Mouse (Mus musculus): ENCODE measurements at regions not wholly inside any gene's neighbourhood (a gene's known extent, or its start where the extent isn't known, plus 50 kb on each side); places are given as distances from the start of the nearest gene placed in this dataset.
"Not testable (repeated sequence)": the region's sequence is repeated elsewhere in the genome, so short reads cannot be mapped to it uniquely, and the experiment has no call there.

DNA sequence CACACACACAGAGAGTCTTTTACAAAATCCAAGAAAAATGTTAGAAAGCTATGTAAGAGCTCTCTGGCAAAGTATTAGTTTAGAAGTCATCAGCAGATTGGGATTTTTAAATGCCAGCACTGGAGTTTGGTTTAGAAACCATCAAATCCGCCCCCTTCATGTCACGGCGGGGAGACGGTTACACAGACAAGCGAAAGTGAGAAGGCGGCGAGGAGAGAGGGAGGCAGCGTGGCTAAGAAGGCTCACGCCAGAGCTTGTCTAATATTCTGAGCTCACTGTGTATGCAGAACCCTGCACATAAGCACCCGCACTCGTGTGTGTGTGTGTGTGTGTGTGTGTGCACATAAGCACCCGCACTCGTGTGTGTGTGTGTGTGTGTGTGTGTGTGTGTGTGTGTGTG, 248.6 kb downstream of the Diras2 start:
- TF ChIP-seq GATA1 (IDR thresholded peaks at IDR 0.05; ENCODE audit: low read length) = no peak
- TF ChIP-seq TAL1 (IDR thresholded peaks at IDR 0.05; ENCODE audit: low read length) = no peak
- no peaks in the 10 kb centered on the region for H3K9me3 ChIP-seq (ENCODE audit: control insufficient read depth, low read length)
- no peaks in the 10 kb centered on the region for H3K27me3 ChIP-seq (ENCODE audit: control insufficient read depth)
- no peaks in the 10 kb centered on the region for H3K4me1 ChIP-seq (ENCODE audit: control insufficient read depth)
- H3K36me3 ChIP-seq (ENCODE audit: control insufficient read depth) = no peaks in the 10 kb centered on the region
- H3K4me3 ChIP-seq (replicated peaks) = no peak overlapping the region

DNA sequence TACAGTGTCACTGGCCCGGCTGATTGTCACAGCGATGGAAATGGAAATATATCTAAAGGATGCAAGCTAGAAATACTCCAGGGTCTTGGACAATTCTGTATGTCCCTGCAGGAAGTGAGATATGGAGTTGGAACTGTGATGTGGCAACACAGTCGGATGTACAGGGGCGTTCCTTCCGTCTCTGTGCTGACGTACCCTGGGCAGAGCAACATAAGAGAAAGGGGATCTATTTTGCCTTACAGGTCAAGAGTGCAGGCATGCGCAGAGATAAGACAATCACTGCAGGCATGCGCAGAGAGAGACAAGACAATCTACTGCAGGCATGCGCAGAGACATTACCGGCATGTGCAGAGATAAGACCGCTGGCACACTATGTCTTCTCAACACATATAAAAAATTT, 247.6 kb downstream of the Diras2 start:
- H3K4me1 ChIP-seq (ENCODE audit: control insufficient read depth) = no peaks in the 10 kb centered on the region
- H3K4me3 ChIP-seq (replicated peaks) = no peak overlapping the region
- H3K9me3 ChIP-seq (ENCODE audit: control insufficient read depth, low read length) = no peaks in the 10 kb centered on the region
- no peaks in the 10 kb centered on the region for H3K36me3 ChIP-seq (ENCODE audit: control insufficient read depth)
- TF ChIP-seq GATA1 (IDR thresholded peaks at IDR 0.05; ENCODE audit: low read length) (no peak), TAL1 (IDR thresholded peaks at IDR 0.05; ENCODE audit: low read length) (no peak)
- H3K27me3 ChIP-seq (ENCODE audit: control insufficient read depth) = no peaks in the 10 kb centered on the region

DNA sequence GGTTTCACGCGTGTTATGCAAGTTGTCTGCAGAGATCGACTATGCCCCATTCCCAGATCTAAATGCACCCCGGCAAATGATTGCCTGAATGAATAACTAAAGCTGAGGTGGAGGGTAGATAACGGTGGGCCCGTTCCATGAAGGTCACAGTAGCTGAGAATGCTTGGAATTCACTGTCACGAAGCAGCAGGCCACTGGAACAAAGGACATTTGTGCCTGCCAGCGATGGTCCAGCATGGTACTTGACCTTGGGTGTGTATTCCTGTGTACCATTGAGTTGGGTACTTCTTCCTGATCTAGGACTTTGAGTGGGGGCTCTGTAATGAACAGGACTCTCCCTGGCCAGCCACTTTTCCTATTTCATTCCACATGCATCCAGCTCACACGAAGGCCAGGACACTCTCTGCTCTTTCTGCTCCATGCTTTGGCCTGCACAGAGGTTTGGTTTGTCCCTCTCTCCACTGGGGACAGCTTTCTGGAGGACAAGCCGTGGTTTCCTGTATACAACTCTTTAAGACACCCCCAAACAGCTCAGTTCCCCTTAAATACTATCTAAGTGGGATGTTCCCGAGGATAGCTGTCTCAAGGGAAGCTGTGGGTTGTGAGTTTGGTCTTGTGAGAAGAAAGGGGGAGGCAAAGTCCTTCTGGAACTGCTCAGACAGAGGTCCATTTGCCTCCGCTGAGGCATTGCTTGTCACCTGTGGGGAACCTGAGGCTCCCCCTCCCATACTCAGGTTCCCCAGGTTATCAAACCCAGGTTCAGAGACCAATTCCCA, 246.9 kb downstream of the Diras2 start:
- Histone ChIP-seq H3K27me3 (ENCODE audit: control insufficient read depth) (no peaks in the 10 kb centered on the region), H3K36me3 (ENCODE audit: control insufficient read depth) (no peaks in the 10 kb centered on the region), H3K4me1 (ENCODE audit: control insufficient read depth) (no peaks in the 10 kb centered on the region), H3K4me3 (replicated peaks) (no peak overlapping the region), H3K9me3 (ENCODE audit: control insufficient read depth, low read length) (no peaks in the 10 kb centered on the region)
- no peak for TF ChIP-seq GATA1 (IDR thresholded peaks at IDR 0.05; ENCODE audit: low read length)
- TF ChIP-seq TAL1 (IDR thresholded peaks at IDR 0.05; ENCODE audit: low read length) = no peak

DNA sequence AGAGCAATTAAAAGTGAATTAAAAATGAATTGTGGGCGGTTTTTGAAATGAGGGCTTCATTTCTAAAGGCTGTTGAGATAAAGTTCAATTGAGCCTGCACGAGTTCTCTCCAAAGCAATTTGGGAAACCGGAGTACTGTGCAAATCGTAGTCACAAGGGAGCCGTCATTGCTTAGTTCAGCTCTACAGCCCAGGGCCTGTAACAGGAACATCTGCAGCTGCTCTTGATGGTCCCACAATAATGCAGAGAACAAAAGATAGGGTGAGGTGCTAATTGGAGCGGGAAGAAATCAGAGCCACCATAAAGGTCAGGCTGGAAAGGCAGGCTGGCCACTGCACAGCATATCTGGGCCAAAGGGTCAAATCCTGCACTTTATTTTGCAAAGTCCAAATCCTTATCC, 242.7 kb downstream of the Diras2 start:
- Histone ChIP-seq H3K9me3 (ENCODE audit: control insufficient read depth, low read length) (no peaks in the 10 kb centered on the region), H3K27me3 (ENCODE audit: control insufficient read depth) (no peaks in the 10 kb centered on the region), H3K4me1 (ENCODE audit: control insufficient read depth) (no peaks in the 10 kb centered on the region), H3K4me3 (replicated peaks) (no peak overlapping the region), H3K36me3 (ENCODE audit: control insufficient read depth) (no peaks in the 10 kb centered on the region)
- TF ChIP-seq TAL1 (IDR thresholded peaks at IDR 0.05; ENCODE audit: low read length) = no peak
- TF ChIP-seq GATA1 (IDR thresholded peaks at IDR 0.05; ENCODE audit: low read length) = no peak

DNA sequence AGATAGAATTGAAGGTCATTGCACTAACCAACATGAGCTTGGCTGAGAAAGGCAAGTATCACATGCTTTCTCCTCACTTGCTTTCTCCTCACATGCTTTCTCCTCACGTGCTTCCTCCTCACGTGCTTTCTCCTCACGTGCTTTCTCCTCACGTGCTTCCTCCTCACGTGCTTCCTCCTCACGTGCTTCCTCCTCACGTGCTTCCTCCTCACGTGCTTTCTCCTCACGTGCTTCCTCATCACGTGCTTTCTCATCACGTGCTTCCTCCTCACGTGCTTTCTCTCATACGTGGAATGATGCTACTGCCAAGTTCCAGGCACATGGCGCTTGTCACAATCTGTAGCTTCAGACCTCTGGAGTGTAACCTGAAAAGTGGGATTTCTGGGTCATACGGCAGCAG, 235.2 kb downstream of the Diras2 start:
- no peaks in the 10 kb centered on the region for H3K36me3 ChIP-seq (ENCODE audit: control insufficient read depth)
- TF ChIP-seq TAL1 (IDR thresholded peaks at IDR 0.05; ENCODE audit: low read length) (no peak), GATA1 (IDR thresholded peaks at IDR 0.05; ENCODE audit: low read length) (no peak)
- H3K9me3 ChIP-seq (ENCODE audit: control insufficient read depth, low read length) = no peaks in the 10 kb centered on the region
- H3K4me1 ChIP-seq (ENCODE audit: control insufficient read depth) = no peaks in the 10 kb centered on the region
- H3K4me3 ChIP-seq (replicated peaks) = no peak overlapping the region
- no peaks in the 10 kb centered on the region for H3K27me3 ChIP-seq (ENCODE audit: control insufficient read depth)

DNA sequence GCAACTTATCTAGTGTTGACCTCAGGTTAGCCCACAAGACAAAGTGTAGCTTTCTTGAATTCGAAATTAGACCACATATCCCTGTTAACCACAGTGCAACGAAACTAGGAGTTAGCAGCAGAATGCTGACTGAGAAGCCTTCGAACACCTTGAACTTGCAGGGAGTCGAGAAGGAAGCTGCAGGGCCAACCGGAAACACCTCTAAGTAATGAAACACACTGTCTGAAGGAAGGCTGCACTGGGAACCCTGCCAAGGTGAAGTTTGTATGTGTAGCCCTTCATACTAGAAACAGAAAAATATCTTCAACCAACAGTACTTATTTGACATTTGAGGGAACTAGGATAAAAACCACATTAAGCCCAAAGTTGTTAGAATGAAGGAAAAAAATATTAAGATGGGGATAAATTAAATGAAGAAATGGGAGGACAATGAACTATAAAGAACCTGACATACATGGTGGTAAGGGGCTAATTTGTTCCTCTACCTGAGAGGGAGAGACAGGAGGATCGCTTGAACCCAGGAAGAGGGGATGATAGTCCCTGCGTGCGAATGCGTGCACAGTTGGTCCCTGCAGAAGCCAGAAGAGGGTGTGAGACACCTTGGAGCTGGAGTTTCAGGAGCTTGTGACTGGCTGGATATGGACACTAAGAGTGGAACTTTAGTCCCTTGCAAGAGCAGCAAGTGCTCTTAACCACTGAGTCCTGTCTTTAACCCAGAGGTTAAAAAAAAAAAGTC, 234.4 kb downstream of the Diras2 start:
- H3K9me3 ChIP-seq (ENCODE audit: control insufficient read depth, low read length) = no peaks in the 10 kb centered on the region
- H3K4me1 ChIP-seq (ENCODE audit: control insufficient read depth) = no peaks in the 10 kb centered on the region
- H3K27me3 ChIP-seq (ENCODE audit: control insufficient read depth) = no peaks in the 10 kb centered on the region
- H3K36me3 ChIP-seq (ENCODE audit: control insufficient read depth) = no peaks in the 10 kb centered on the region
- TF ChIP-seq TAL1 (IDR thresholded peaks at IDR 0.05; ENCODE audit: low read length) (no peak), GATA1 (IDR thresholded peaks at IDR 0.05; ENCODE audit: low read length) (no peak)
- no peak overlapping the region for H3K4me3 ChIP-seq (replicated peaks)

DNA sequence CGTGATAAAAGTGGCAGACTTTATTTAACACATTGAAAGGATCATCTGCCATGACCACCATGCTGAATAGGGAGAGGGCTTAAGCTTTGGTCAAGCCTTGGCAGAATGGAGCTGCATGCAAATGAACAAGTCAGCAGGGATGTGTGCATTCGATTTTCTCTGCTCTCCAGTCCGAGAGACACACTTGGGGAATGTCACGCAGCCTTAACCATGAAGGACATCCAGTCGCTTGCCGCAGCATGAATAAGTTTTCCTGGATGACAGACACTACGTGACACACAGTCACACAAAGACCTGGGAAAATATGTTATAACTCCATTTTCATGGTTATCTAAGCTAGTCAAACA, 233.8 kb downstream of the Diras2 start:
- Histone ChIP-seq H3K4me3 (replicated peaks) (no peak overlapping the region), H3K27me3 (ENCODE audit: control insufficient read depth) (no peaks in the 10 kb centered on the region), H3K4me1 (ENCODE audit: control insufficient read depth) (no peaks in the 10 kb centered on the region), H3K36me3 (ENCODE audit: control insufficient read depth) (no peaks in the 10 kb centered on the region), H3K9me3 (ENCODE audit: control insufficient read depth, low read length) (no peaks in the 10 kb centered on the region)
- TF ChIP-seq TAL1 (IDR thresholded peaks at IDR 0.05; ENCODE audit: low read length) (no peak), GATA1 (IDR thresholded peaks at IDR 0.05; ENCODE audit: low read length) (no peak)

DNA sequence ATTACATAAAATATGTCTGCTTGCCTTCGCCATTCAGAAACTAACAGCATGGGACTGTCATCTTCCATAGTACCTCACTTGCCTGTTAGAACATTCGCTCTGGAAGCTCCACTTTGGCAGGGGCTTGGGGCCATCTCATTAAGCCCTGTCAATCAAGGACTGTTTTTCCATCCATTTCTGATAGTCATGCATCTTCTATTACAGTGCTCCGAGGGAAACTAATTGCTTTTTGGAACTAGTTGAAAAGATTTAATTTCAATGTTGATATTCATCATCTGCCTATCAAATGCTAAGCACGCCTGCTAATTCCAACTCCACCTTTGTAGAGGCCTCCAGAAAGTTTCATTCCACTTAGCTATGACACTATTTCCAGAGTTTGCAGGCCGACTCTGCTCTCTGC, 232.7 kb downstream of the Diras2 start:
- TF ChIP-seq GATA1 (IDR thresholded peaks at IDR 0.05; ENCODE audit: low read length) = no peak
- TF ChIP-seq TAL1 (IDR thresholded peaks at IDR 0.05; ENCODE audit: low read length) = no peak
- H3K4me1 ChIP-seq (ENCODE audit: control insufficient read depth) = no peaks in the 10 kb centered on the region
- H3K9me3 ChIP-seq (ENCODE audit: control insufficient read depth, low read length) = no peaks in the 10 kb centered on the region

DNA sequence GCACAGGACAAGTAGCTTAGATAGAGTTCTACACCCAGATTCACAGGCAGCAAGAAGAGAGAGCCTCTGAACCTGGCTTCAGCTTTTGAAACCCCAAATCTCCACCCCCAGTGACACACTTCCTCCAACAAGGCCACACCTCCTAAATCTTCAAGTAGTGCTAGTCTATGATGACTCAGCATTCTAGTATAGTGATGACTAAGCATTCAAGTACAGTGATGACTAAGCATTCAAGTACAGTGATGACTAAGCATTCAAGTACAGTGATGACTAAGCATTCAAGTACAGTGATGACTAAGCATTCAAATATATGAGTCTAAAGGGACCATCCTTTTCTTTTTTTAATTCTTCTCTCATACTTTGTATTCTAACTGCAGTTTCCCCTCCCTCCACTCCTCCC, 225.8 kb downstream of the Diras2 start:
- H3K9me3 ChIP-seq (ENCODE audit: control insufficient read depth, low read length); H3K4me3 ChIP-seq (replicated peaks); H3K36me3 ChIP-seq (ENCODE audit: control insufficient read depth); H3K27me3 ChIP-seq (ENCODE audit: control insufficient read depth); H3K4me1 ChIP-seq (ENCODE audit: control insufficient read depth): not testable (repeated sequence)

More for the DNA sequence above, 232.7 kb downstream of the Diras2 start:
- Histone ChIP-seq H3K36me3 (ENCODE audit: control insufficient read depth) (no peaks in the 10 kb centered on the region), H3K4me3 (replicated peaks) (no peak overlapping the region), H3K27me3 (ENCODE audit: control insufficient read depth) (no peaks in the 10 kb centered on the region)

Data from erythroblast, embryonic 14.5 days (primary cell).